Mouse (Mus musculus) hindbrain, embryonic 16.5 days (tissue): ENCODE data around the gene Mepce. TPM values are rescaled to one million over a fixed set of nuclear protein-coding genes. Genes with fewer than 3 reads are reported as not detected.

Experiments
- polyA plus RNA-seq: library from polyadenylated mRNA; unstranded; fragments of >200 nt; fragmentation: Nextera tagmentation; extraction: Ambion mirVana; gene quantifications from 2 replicates; pipeline ENCODE4 v1.2.1, GENCODE M21; 2015

The Mepce gene
- polyA plus RNA-seq, 1 experiment from 2014 or later: 12.2 TPM

Other genes with a start within 250 kb of the Mepce start
- gene Actl6b, start 234.1 kb downstream of the Mepce start, polyA plus RNA-seq: 268 and 271 TPM in 2 replicates
- 7.9 and 8.4 TPM in 2 replicates for gene Tfr2, start 217.8 kb downstream of the Mepce start, polyA plus RNA-seq
- 60.0 and 63.4 TPM in 2 replicates for gene Mospd3, start 186.6 kb downstream of the Mepce start, polyA plus RNA-seq
- gene Pcolce, start 173.9 kb downstream of the Mepce start, polyA plus RNA-seq: 23.3 and 25.7 TPM in 2 replicates
- not detected in 2 replicates for gene Fbxo24, start 158.7 kb downstream of the Mepce start, polyA plus RNA-seq
- 14.9 and 21.6 TPM in 2 replicates for gene Lrch4, start 158.5 kb downstream of the Mepce start, polyA plus RNA-seq
- 7.4 and 7.6 TPM in 2 replicates for gene Gm20605, start 158.5 kb downstream of the Mepce start, polyA plus RNA-seq
- 3.4 and 6.6 TPM in 2 replicates for gene Sap25, start 146.3 kb downstream of the Mepce start, polyA plus RNA-seq
- 0.11 and 0.16 TPM in 2 replicates for gene Irs3, start 141.9 kb downstream of the Mepce start, polyA plus RNA-seq
- 20.1 and 21.7 TPM in 2 replicates for gene Agfg2, start 102.9 kb downstream of the Mepce start, polyA plus RNA-seq
- 44.0 and 50.2 TPM in 2 replicates for gene Nyap1, start 46.0 kb downstream of the Mepce start, polyA plus RNA-seq
- gene Tsc22d4, start 41.9 kb downstream of the Mepce start, polyA plus RNA-seq: 101 and 150 TPM in 2 replicates
- gene Ppp1r35, start 8.8 kb downstream of the Mepce start, polyA plus RNA-seq: 34.9 and 41.8 TPM in 2 replicates
- gene Zcwpw1, start 143 bp upstream of the Mepce start, polyA plus RNA-seq: 11.2 and 13.5 TPM in 2 replicates
- gene Pilra, start 48.6 kb upstream of the Mepce start, polyA plus RNA-seq: 0.17 and 0.51 TPM in 2 replicates
- gene Pilrb1, start 70.5 kb upstream of the Mepce start, polyA plus RNA-seq: not detected in 2 replicates
- not detected in 2 replicates for gene Pilrb2, start 84.2 kb upstream of the Mepce start, polyA plus RNA-seq
- gene Cyp3a13, start 134.0 kb upstream of the Mepce start, polyA plus RNA-seq: not detected in 2 replicates
- gene Gjc3, start 175.4 kb upstream of the Mepce start, polyA plus RNA-seq: 1.9 and 2.0 TPM in 2 replicates
- gene Azgp1, start 193.9 kb upstream of the Mepce start, polyA plus RNA-seq: not detected in 2 replicates
- gene Smok3a, start 233.6 kb upstream of the Mepce start, polyA plus RNA-seq: not detected in 2 replicates
- not detected in 2 replicates for gene Smok3b, start 233.8 kb upstream of the Mepce start, polyA plus RNA-seq